Mouse (Mus musculus): ENCODE measurements around the gene Tnfrsf1b.

The Tnfrsf1b gene

GRCm38 (mm10) chr4:145219240-145219985 is 27.3 kb downstream of the Tnfrsf1b start:
- DNase-seq (ENCODE audit: extremely low spot score) = no peak

DNA sequence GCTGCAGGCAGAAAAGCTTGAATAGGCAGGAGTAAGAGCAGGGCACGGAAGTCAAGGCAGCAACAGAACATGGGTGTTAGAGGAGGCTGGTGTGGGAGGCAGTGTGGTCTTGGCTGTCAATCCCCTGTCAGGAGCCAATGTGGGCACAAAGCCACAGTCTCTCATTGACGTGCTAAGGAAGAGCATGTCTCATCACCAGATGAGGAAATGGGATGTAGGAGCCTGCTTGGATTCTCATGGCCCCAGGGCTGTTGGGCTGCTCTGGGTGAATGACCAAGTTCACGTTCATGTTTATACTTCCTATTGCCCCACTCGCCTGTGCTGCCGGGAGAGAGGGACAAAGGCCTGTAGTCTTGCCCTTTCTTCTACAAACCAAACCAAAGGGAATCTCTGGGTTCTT is 28.8 kb downstream of the Tnfrsf1b start:
- no peak for DNase-seq (ENCODE audit: extremely low spot score)

GRCm38 (mm10) chr4:145217046-145217445 is 29.6 kb downstream of the Tnfrsf1b start:
- no peak for DNase-seq (ENCODE audit: extremely low spot score)

GRCm38 (mm10) chr4:145215396-145215795 is 31.3 kb downstream of the Tnfrsf1b start:
- DNase-seq (ENCODE audit: extremely low spot score) = no peak

GRCm38 (mm10) chr4:145214786-145215174 is 31.9 kb downstream of the Tnfrsf1b start:
- no peak for DNase-seq (ENCODE audit: extremely low spot score)

DNA sequence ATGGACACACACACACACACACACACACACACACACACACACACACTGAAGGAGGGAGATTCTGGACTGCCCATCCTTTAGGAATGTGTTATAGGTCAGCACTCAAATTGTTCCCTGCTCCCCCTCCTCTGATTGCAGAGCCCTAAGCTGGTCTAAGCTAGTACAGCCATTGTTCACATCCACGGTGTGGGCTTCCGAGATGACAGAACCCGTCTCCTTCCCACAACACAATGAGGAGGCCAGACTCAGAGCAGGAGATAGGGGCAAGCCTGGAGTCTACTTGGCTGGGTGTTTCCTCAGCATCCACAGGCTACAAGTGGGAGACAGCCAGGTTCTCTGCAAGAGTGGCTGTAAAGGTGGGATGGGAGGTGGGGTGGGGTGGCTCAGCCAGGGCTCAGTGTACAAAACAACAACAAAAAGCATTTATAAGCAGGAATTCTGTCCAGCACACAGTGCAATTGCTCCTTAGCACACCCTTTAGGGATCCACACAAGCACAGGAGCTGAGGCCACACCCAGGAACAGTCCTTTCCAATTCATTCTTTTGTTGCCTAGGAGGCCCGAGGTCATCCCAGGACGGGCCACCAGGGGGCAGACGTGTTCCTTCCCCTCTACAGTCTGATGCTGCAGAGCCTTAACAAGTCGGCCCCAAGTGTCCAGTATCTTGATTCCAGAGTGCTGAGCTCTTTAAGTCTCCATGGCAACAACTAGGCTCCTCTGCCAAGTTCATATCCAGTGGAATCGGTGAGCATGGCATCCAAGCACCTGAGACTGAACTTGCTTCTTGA is 32.5 kb downstream of the Tnfrsf1b start:
- peak; percentile 88 for DNase-seq (ENCODE audit: extremely low spot score)

- no peak for DNase-seq (ENCODE audit: extremely low spot score)
Observed at GRCm38 (mm10) chr4:145211076-145211475, 35.6 kb downstream of the Tnfrsf1b start.

GRCm38 (mm10) chr4:145210564-145210963 is 36.1 kb downstream of the Tnfrsf1b start:
- DNase-seq (ENCODE audit: extremely low spot score) = no peak

- no peak for DNase-seq (ENCODE audit: extremely low spot score)
Observed at GRCm38 (mm10) chr4:145209690-145210088, 37.0 kb downstream of the Tnfrsf1b start.

DNA sequence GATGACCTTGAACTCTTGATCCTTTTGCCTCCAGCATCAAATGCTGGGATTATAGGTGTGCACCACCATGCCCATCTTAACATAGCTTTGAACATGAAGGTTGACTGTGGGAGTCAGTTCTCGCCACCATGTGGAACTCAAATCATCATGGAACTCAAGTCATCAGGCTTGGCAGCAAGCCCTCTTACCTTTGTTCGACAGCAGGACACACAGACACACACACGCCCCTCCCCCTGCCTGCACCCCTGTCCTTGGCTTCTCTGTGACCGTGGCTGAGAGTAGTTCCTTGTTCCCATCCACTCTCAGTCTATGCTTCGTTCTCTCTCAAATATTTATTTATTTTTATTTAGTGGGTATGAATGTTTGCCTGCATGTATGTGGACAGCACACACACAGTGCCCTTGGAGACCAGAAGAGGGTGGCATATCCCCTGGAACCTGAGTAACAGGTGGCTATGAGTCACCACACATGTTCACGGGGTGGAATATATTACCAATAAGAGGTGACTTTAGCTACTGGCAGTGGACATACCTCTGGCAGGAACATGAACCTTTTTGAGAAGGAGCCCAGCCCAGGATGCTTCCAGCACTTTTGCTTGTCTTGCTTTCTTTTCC is 37.5 kb downstream of the Tnfrsf1b start:
- no peak for DNase-seq (ENCODE audit: extremely low spot score)

GRCm38 (mm10) chr4:145207718-145208371 is 38.8 kb downstream of the Tnfrsf1b start:
- DNase-seq (ENCODE audit: extremely low spot score) = no peak

- DNase-seq (ENCODE audit: extremely low spot score) = no peak
Observed at GRCm38 (mm10) chr4:145204779-145205178, 41.9 kb downstream of the Tnfrsf1b start.

- DNase-seq (ENCODE audit: extremely low spot score) = no peak
Observed at GRCm38 (mm10) chr4:145203305-145203704, 43.4 kb downstream of the Tnfrsf1b start.

GRCm38 (mm10) chr4:145201424-145201823 is 45.2 kb downstream of the Tnfrsf1b start:
- DNase-seq (ENCODE audit: extremely low spot score) = no peak

DNA sequence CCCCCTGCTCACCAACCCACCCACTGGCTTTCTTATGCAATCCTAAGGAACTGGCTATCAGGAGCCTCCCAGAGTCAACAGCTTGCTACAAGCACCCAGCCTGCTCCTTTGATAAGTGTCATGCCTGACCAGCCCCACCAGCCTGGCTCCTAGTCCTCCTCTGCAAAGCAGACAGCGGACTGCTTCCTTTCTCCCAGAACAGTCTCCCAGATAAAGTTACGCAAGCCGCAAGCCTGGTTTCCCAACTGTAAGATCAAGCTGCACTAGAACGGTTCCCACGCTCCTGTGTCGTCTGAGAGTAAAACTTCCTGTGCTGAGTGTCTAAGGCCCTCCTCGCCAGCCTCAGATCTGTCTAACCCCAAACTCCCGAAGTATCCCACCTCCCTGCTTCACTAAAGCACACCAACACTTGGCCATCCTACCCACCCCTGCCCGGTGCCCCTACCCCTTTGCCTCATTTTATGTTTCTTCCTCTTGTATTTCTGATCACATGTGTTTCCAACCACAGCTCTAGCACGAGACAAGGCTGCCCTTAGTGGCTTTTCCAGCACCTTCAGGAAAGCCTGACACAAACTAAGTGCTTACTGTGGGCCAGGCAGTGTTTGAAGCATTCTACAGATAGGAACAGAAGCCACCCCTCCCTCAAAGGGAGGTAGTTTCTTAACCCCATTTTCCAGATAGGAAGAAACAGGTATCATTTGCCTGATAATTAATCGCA is 46.5 kb downstream of the Tnfrsf1b start:
- no peak for DNase-seq (ENCODE audit: extremely low spot score)

DNA sequence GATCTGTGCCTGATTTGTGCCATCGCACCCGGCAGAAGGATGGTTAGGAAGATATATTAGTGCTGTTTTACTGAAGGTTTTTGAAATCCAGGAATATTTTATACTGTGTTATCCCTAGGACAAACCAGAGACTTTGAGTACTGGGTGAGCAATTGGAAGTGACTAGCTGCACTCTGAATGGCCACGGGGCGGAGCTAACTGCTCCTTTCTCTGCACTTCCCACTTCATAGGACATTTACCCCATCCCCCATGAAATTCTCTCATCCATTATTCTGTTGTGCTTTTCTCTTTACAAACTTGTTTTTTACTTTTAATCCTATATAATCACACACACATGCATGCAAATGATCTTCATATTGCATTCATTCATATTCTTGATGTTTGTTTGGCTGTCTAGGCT is 50.1 kb downstream of the Tnfrsf1b start:
- no peak for DNase-seq (ENCODE audit: extremely low spot score)

- DNase-seq (ENCODE audit: extremely low spot score) = no peak
Observed at GRCm38 (mm10) chr4:145195172-145195571, 51.5 kb downstream of the Tnfrsf1b start.

- DNase-seq (ENCODE audit: extremely low spot score) = peak; percentile 88
Observed at GRCm38 (mm10) chr4:145194559-145195162, 52.0 kb downstream of the Tnfrsf1b start, which contains the start of gene Vps13d. Vps13d (minus strand) TSS chr4:145195005.

DNA sequence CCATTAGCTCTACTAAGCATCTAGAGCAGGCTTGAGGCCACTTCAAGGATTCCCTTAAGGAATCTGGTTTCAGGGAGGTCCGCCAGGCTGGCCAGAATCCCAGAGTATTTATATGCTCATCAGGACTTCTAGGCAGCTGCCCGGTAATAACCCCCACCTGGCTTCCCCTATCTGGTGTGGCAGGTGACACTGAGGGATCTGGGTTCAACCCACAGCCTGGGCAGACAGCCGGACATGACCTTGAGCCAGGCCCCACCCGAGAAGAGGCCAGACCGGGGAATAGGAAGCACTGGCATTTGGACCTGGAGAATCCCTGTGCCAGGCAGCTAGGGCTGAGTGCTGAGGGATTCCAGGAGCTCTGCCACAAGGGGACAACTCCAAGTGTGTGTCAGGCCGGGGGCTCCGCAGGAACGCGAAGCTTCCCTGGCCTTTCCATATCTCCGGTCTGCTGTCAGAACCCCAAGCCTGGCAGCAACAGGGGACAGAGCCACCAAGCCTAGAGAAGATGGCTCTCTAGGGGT is 52.6 kb downstream of the Tnfrsf1b start:
- DNase-seq (ENCODE audit: extremely low spot score) = peak; percentile 23

DNA sequence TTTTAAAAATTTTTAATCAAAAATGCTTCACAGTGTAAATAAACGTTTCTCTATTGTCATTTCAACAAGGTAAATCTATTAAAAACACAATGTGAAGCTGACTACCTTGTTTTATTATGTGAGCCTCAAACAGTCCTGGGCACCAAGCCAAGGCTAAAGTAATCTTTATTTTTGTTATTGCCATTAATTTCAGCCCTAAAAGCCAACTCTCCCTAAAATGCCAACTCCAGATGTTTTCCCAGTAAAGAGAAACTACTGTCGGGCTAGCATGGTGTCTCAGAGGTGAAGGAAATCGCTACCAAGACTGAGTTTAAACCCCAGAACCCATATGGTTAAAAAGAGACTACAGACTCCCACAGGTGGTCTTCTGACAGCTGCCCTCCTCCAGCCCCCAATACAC is 53.3 kb downstream of the Tnfrsf1b start:
- DNase-seq (ENCODE audit: extremely low spot score) = no peak

GRCm38 (mm10) chr4:145192686-145193085 is 54.0 kb downstream of the Tnfrsf1b start:
- DNase-seq (ENCODE audit: extremely low spot score) = no peak
